Mouse (Mus musculus) heart, embryonic 16.5 days (tissue): Measurements from ENCODE around the gene Tax1bp1. TPM values are rescaled to one million over a fixed set of nuclear protein-coding genes. Genes with fewer than 3 reads are reported as not detected.
"Not testable (repeated sequence)": the region's sequence is repeated elsewhere in the genome, so short reads cannot be mapped to it uniquely, and the experiment has no call there.

Experiments
- ATAC-seq: fragments of 200-750 bp; cut with Nextera tagmentation; replicated peaks from 2 replicates; pipeline ENCODE4 v1.8.0; 2017; ENCODE audit warnings: moderate number of reproducible peaks; ENCODE audit not compliant: insufficient read depth, low FRiP score; ENCODE audit errors: extremely low read depth
- H3K27ac ChIP-seq: fragments of 300-500 bp; sonication (generic); 2 replicates; pipeline ENCODE4 v1.5.1; 2014; ENCODE audit warnings: mild to moderate bottlenecking, low read length, control low read depth, moderate library complexity
- H3K27me3 ChIP-seq: fragments of 300-500 bp; sonication (generic); 2 replicates; pipeline ENCODE4 v1.6.1; 2014; ENCODE audit warnings: low read length, mixed read lengths; ENCODE audit not compliant: control insufficient read depth, insufficient read depth
- H3K36me3 ChIP-seq: fragments of 300-500 bp; sonication (generic); 2 replicates; pipeline ENCODE4 v1.6.1; 2014; ENCODE audit not compliant: control insufficient read depth, insufficient read depth
- H3K4me1 ChIP-seq: fragments of 300-500 bp; sonication (generic); 2 replicates; pipeline ENCODE4 v1.6.1; 2014; ENCODE audit warnings: low read length, mixed read lengths; ENCODE audit not compliant: control insufficient read depth, insufficient read depth
- H3K4me2 ChIP-seq: fragments of 300-500 bp; sonication (generic); 2 replicates; pipeline ENCODE4 v1.6.1; 2014; ENCODE audit warnings: low read depth, mild to moderate bottlenecking, control low read depth, low read length
- H3K4me3 ChIP-seq: fragments of 300-500 bp; sonication (generic); 2 replicates; pipeline ENCODE4 v1.5.1; 2014; ENCODE audit warnings: mild to moderate bottlenecking, control low read depth, low read length
- H3K9ac ChIP-seq: fragments of 300-500 bp; sonication (generic); 2 replicates; pipeline ENCODE4 v1.6.1; 2014; ENCODE audit warnings: low read length, control low read depth
- H3K9me3 ChIP-seq: fragments of 300-500 bp; sonication (generic); replicated peaks from 2 replicates; pipeline ENCODE4 v1.6.1; 2016; ENCODE audit warnings: low read length; ENCODE audit not compliant: control insufficient read depth
- WGBS: fragments of 180-500 bp; shearing (Covaris S2); extraction: QIAGEN DNeasy Blood & Tissue Kit; methylation state at CpG from one replicate; pipeline ENCODE4 v1.1.7; 2014; 5-methylcytosine and 5-hydroxymethylcytosine counted together
- polyA plus RNA-seq: library from polyadenylated mRNA; unstranded; fragments of >200 nt; fragmentation: Nextera tagmentation; extraction: Ambion mirVana; gene quantifications from 2 replicates; pipeline ENCODE4 v1.2.1, GENCODE M21; 2015

The Tax1bp1 gene
- 112 and 113 TPM in 2 replicates for polyA plus RNA-seq

GRCm38 (mm10) chr6:52713104-52713896 is at the start of gene Tax1bp1:
Gene Tax1bp1 (plus strand): TSS chr6:52713729.
- H3K27ac ChIP-seq: peak within 1 kb of the TSS; percentile 92
- peak within 1 kb of the TSS; percentile 99 for H3K4me3 ChIP-seq
- 4% methylated on average over 38 of the region's 38 CpGs for WGBS
- peak within 1 kb of the TSS; percentile 96 for H3K9ac ChIP-seq
- peaks cover 4% of the 10 kb centered on the region; the same call in 1 of the 2 replicates for H3K4me1 ChIP-seq
- no peaks in the 10 kb centered on the region for H3K27me3 ChIP-seq
- H3K4me2 ChIP-seq: peak within 1 kb of the TSS; percentile 75
- H3K36me3 ChIP-seq: no peaks in the 10 kb centered on the region
- peak; percentile 96 for ATAC-seq
- H3K9me3 ChIP-seq: no peaks in the 10 kb centered on the region

- Histone ChIP-seq H3K36me3 (no peaks in the 10 kb centered on the region), H3K4me1 (no peaks in the 10 kb centered on the region), H3K27ac (no peak overlapping the region), H3K4me3 (no peak overlapping the region), H3K27me3 (no peaks in the 10 kb centered on the region), H3K9ac (no peak overlapping the region), H3K9me3 (no peaks in the 10 kb centered on the region), H3K4me2 (no peak overlapping the region)
- ATAC-seq: no peak
- WGBS: 65% methylated on average over 3 of the region's 3 CpGs
Observed at GRCm38 (mm10) chr6:52667641-52668040, 45.9 kb upstream of the Tax1bp1 start.

GRCm38 (mm10) chr6:52669878-52670277 is 43.7 kb upstream of the Tax1bp1 start:
- H3K4me1 ChIP-seq, H3K9ac ChIP-seq, H3K36me3 ChIP-seq, ATAC-seq, H3K27me3 ChIP-seq, H3K4me2 ChIP-seq, H3K4me3 ChIP-seq, H3K9me3 ChIP-seq, H3K27ac ChIP-seq: not testable (repeated sequence)
- 39% methylated on average over 2 of the region's 2 CpGs for WGBS

GRCm38 (mm10) chr6:52671791-52672190 is 41.7 kb upstream of the Tax1bp1 start:
- no peak overlapping the region for H3K9ac ChIP-seq
- no peak for ATAC-seq
- no peaks in the 10 kb centered on the region for H3K27me3 ChIP-seq
- no peak overlapping the region for H3K4me3 ChIP-seq
- H3K9me3 ChIP-seq: no peaks in the 10 kb centered on the region
- H3K4me2 ChIP-seq: no peak overlapping the region
- 70% methylated on average over 8 of the region's 8 CpGs for WGBS
- H3K4me1 ChIP-seq: no peaks in the 10 kb centered on the region
- H3K27ac ChIP-seq: no peak overlapping the region
- no peaks in the 10 kb centered on the region for H3K36me3 ChIP-seq

GRCm38 (mm10) chr6:52672539-52672938 is 41.0 kb upstream of the Tax1bp1 start:
- H3K4me3 ChIP-seq: no peak overlapping the region

GRCm38 (mm10) chr6:52673706-52674105 is 39.8 kb upstream of the Tax1bp1 start:
- H3K9me3 ChIP-seq: no peaks in the 10 kb centered on the region
- ATAC-seq: no peak
- no peaks in the 10 kb centered on the region for H3K36me3 ChIP-seq
- no peak overlapping the region for H3K9ac ChIP-seq
- H3K4me1 ChIP-seq: no peaks in the 10 kb centered on the region
- H3K4me2 ChIP-seq: no peak overlapping the region
- no peak overlapping the region for H3K27ac ChIP-seq
- H3K4me3 ChIP-seq: no peak overlapping the region
- WGBS: 79% methylated on average over 7 of the region's 7 CpGs
- no peaks in the 10 kb centered on the region for H3K27me3 ChIP-seq

More at GRCm38 (mm10) chr6:52672539-52672938, 41.0 kb upstream of the Tax1bp1 start:
- WGBS: 65% methylated on average over 2 of the region's 2 CpGs
- H3K9ac ChIP-seq: no peak overlapping the region
- H3K36me3 ChIP-seq: no peaks in the 10 kb centered on the region
- no peak for ATAC-seq
- no peaks in the 10 kb centered on the region for H3K9me3 ChIP-seq
- H3K4me1 ChIP-seq: no peaks in the 10 kb centered on the region
- H3K27ac ChIP-seq: no peak overlapping the region
- H3K4me2 ChIP-seq: no peak overlapping the region
- no peaks in the 10 kb centered on the region for H3K27me3 ChIP-seq

GRCm38 (mm10) chr6:52674541-52674940 is 39.0 kb upstream of the Tax1bp1 start:
- H3K27ac ChIP-seq: no peak overlapping the region
- H3K27me3 ChIP-seq: no peaks in the 10 kb centered on the region
- ATAC-seq: no peak
- no peak overlapping the region for H3K4me3 ChIP-seq
- no peak overlapping the region for H3K4me2 ChIP-seq
- no peaks in the 10 kb centered on the region for H3K36me3 ChIP-seq
- H3K9me3 ChIP-seq: no peaks in the 10 kb centered on the region
- WGBS: 65% methylated on average over 12 of the region's 12 CpGs
- H3K9ac ChIP-seq: no peak overlapping the region
- H3K4me1 ChIP-seq: no peaks in the 10 kb centered on the region

GRCm38 (mm10) chr6:52675222-52675921 is 38.2 kb upstream of the Tax1bp1 start:
- Histone ChIP-seq H3K9ac (no peak overlapping the region), H3K36me3 (no peaks in the 10 kb centered on the region), H3K9me3 (no peaks in the 10 kb centered on the region), H3K4me3 (no peak overlapping the region), H3K27me3 (no peaks in the 10 kb centered on the region), H3K4me2 (no peak overlapping the region; the same call in 1 of the 2 replicates), H3K4me1 (no peaks in the 10 kb centered on the region), H3K27ac (no peak overlapping the region)
- WGBS: 62% methylated on average over 4 of the region's 4 CpGs
- ATAC-seq: no peak

GRCm38 (mm10) chr6:52677534-52677933 is 36.0 kb upstream of the Tax1bp1 start:
- not testable (repeated sequence) for H3K27me3 ChIP-seq, H3K9me3 ChIP-seq, H3K9ac ChIP-seq, H3K4me1 ChIP-seq, ATAC-seq, H3K4me2 ChIP-seq, H3K36me3 ChIP-seq, H3K27ac ChIP-seq, H3K4me3 ChIP-seq
- WGBS: 82% methylated on average over 4 of the region's 4 CpGs
